Mouse (Mus musculus) T-helper 2 cell (primary cell): Measurements from ENCODE around the gene Rcor3.

Source experiments
- in situ Hi-C: fragments of 300-600 bp; cut with MboI, MseI; formaldehyde crosslinking; loops from one replicate; pipeline ENCODE4 v1.15.1; 2025; ENCODE audit warnings: high pct_unique_total_duplicates

Gene Rcor3

GRCm38 (mm10) chr1:192137926-192138910 is at the start of gene Rcor3:
TSS of gene Rcor3 (minus strand) at chr1:192138062.
- in situ Hi-C loops: no loop called here

GRCm38 (mm10) chr1:192181696-192182257 is 43.9 kb upstream of the Rcor3 start:
- in situ Hi-C loops: loop anchor here (10.0 kb wide), 2 partner anchors 533 to 913 kb away; no protein-coding TSS in a partner anchor

- in situ Hi-C loops: loop anchor here (10.0 kb wide), 2 partner anchors 535 to 915 kb away; no protein-coding TSS in a partner anchor
These were observed 42.0 kb upstream of the Rcor3 start for GRCm38 (mm10) chr1:192179877-192180276.

GRCm38 (mm10) chr1:192171477-192171876 is 33.6 kb upstream of the Rcor3 start:
- in situ Hi-C loops: no loop called here

- in situ Hi-C loops: no loop called here
These were observed 13.3 kb upstream of the Rcor3 start for GRCm38 (mm10) chr1:192151179-192151578.

GRCm38 (mm10) chr1:192140313-192140712 is 2.5 kb upstream of the Rcor3 start:
- in situ Hi-C loops: no loop called here

- in situ Hi-C loops: no loop called here
These were observed 454 bp downstream of the Rcor3 start for GRCm38 (mm10) chr1:192137291-192137925.

- in situ Hi-C loops: no loop called here
These were observed 1.1 kb downstream of the Rcor3 start for GRCm38 (mm10) chr1:192136561-192137290.

- in situ Hi-C loops: no loop called here
These were observed 7.7 kb downstream of the Rcor3 start for GRCm38 (mm10) chr1:192130202-192130601.

GRCm38 (mm10) chr1:192128343-192128742 is 9.5 kb downstream of the Rcor3 start:
- in situ Hi-C loops: no loop called here

GRCm38 (mm10) chr1:192125761-192126160 is 12.1 kb downstream of the Rcor3 start:
- in situ Hi-C loops: no loop called here

GRCm38 (mm10) chr1:192116262-192116661 is 21.6 kb downstream of the Rcor3 start:
- in situ Hi-C loops: no loop called here

- in situ Hi-C loops: no loop called here
These were observed 22.5 kb downstream of the Rcor3 start for GRCm38 (mm10) chr1:192115378-192115777.

GRCm38 (mm10) chr1:192109169-192109568 is 28.7 kb downstream of the Rcor3 start:
- in situ Hi-C loops: no loop called here

- in situ Hi-C loops: no loop called here
These were observed 30.5 kb downstream of the Rcor3 start for GRCm38 (mm10) chr1:192107352-192107751.

GRCm38 (mm10) chr1:192105902-192106389 is 31.9 kb downstream of the Rcor3 start:
- in situ Hi-C loops: no loop called here

GRCm38 (mm10) chr1:192104021-192104420 is 33.8 kb downstream of the Rcor3 start:
- in situ Hi-C loops: no loop called here

- in situ Hi-C loops: no loop called here
These were observed 34.7 kb downstream of the Rcor3 start for GRCm38 (mm10) chr1:192103176-192103575.

- in situ Hi-C loops: no loop called here
These were observed 36.5 kb downstream of the Rcor3 start for GRCm38 (mm10) chr1:192101359-192101758.

GRCm38 (mm10) chr1:192100742-192101141 is 37.1 kb downstream of the Rcor3 start:
- in situ Hi-C loops: no loop called here

GRCm38 (mm10) chr1:192095626-192096025 is 42.2 kb downstream of the Rcor3 start:
- in situ Hi-C loops: no loop called here
